In genomic region chr2:157341554-157342270, GRCm38 (mm10) we compare ENCODE assay signal across 8 mouse cellular contexts. TPM values are rescaled to one million over a fixed set of nuclear protein-coding genes. Genes with fewer than 3 reads are reported as not detected.
DNase-seq lines count a peak whose midpoint lies in the region; ATAC-seq and TF ChIP-seq lines count a peak whose summit lies in the region.

No protein-coding gene starts in this region.

- peaks cover 26% of the 10 kb centered on the region for H3K4me1 ChIP-seq in limb, embryonic 10.5 days
- H3K4me1 ChIP-seq in midbrain, postnatal 0 days (ENCODE audit: insufficient read depth, low read length): peaks cover 2% of the 10 kb centered on the region; the same call in 1 of the 2 replicates

- intact Hi-C loops in heart, postnatal 25 days (cut with DNase I): loop anchor here (1.0 kb wide), 2 partner anchors 116 to 230 kb away; partner anchors contain the start of gene Blcap

- no peaks in the 10 kb centered on the region for H3K9me3 ChIP-seq in limb, embryonic 10.5 days (replicated peaks)
- no peaks in the 10 kb centered on the region for H3K9me3 ChIP-seq in midbrain, postnatal 0 days (ENCODE audit: low read length)

- 0 out of 2 replicates have a peak overlapping the region, but pooled peaks have one; percentile 24 for H3K9ac ChIP-seq in midbrain, postnatal 0 days (replicated peaks; ENCODE audit: low read length, poor library complexity, severe bottlenecking)

- TF ChIP-seq CTCF in midbrain, postnatal 0 days (IDR thresholded peaks at IDR 0.05): peak; percentile 94

- no peak overlapping the region for H3K4me2 ChIP-seq in midbrain, postnatal 0 days (ENCODE audit: low read depth, low read length, poor library complexity, severe bottlenecking)

- 46% methylated on average over 11 of the region's 11 CpGs for WGBS in limb, embryonic 10.5 days
- 24% methylated on average over 11 of the region's 11 CpGs for WGBS in midbrain, postnatal 0 days

- no peaks in the 10 kb centered on the region for H3K36me3 ChIP-seq in limb, embryonic 10.5 days
- no peaks in the 10 kb centered on the region for H3K36me3 ChIP-seq in midbrain, postnatal 0 days (ENCODE audit: insufficient read depth, low read length)
- H3K36me3 ChIP-seq in splenic B cell, adult 2 months (ENCODE audit: control insufficient read depth, insufficient read depth, low read length, poor library complexity, severe bottlenecking): no peaks in the 10 kb centered on the region

- peak; percentile 42 to 79 for DNase-seq in heart, adult 18-20 months
- DNase-seq in heart, postnatal 25 days (ENCODE audit: low spot score): no peak
- peak; percentile 40 for DNase-seq in cerebellum, adult 9-11 months
- peak; percentile 46 to 90 for DNase-seq in frontal cortex, adult 2 months (ENCODE audit: extremely low spot score in 1 of 2, low spot score in 1 of 2)
- DNase-seq in induced T-regulatory cell, adult 2 months (ENCODE audit: low read depth): peak; percentile 75
- DNase-seq in limb, embryonic 10.5 days (ENCODE audit: low spot score): peak; percentile 94
- DNase-seq in midbrain, postnatal 0 days (ENCODE audit: low spot score): peak; percentile 93
- peak; percentile 71 for DNase-seq in splenic B cell, adult 2 months (ENCODE audit: low read depth, low spot score)

- no peak overlapping the region for H3K4me3 ChIP-seq in limb, embryonic 10.5 days
- no peak overlapping the region for H3K4me3 ChIP-seq in midbrain, postnatal 0 days (ENCODE audit: low read depth, low read length)

- peak; percentile 24; the same call in 1 of the 2 replicates for ATAC-seq in midbrain, postnatal 0 days (ENCODE audit: low FRiP score)

- 0 out of 2 replicates have a peak, but pooled peaks cover 3% of the 10 kb centered on the region for H3K27me3 ChIP-seq in limb, embryonic 10.5 days (ENCODE audit: low read depth, poor library complexity, severe bottlenecking)
- no peaks in the 10 kb centered on the region for H3K27me3 ChIP-seq in midbrain, postnatal 0 days (ENCODE audit: insufficient read depth, low read length)
- no peaks in the 10 kb centered on the region for H3K27me3 ChIP-seq in splenic B cell, adult 2 months (ENCODE audit: control insufficient read depth, insufficient read depth, low read length, poor library complexity, severe bottlenecking)

- H3K27ac ChIP-seq in limb, embryonic 10.5 days: peak overlapping the region; percentile 85
- H3K27ac ChIP-seq in midbrain, postnatal 0 days (ENCODE audit: low read depth, low read length): peak overlapping the region; percentile 77

RNA-seq across cellular contexts. Expression of gene Ghrh, which starts 5.6 kb away (rescaled TPM):
- not detected for total RNA-seq in heart, adult 18-20 months (2021)
- total RNA-seq in heart, postnatal 25 days (2021): not detected
- polyA plus RNA-seq in frontal cortex, adult 2 months (2012; rRNA removed): 1.4 and 3.6 TPM in 2 replicates
- not detected in 2 replicates for polyA plus RNA-seq in limb, embryonic 10.5 days (2016; fragmentation: Nextera tagmentation; extraction: Ambion mirVana)
- total RNA-seq in midbrain, postnatal 0 days (2014; rRNA removed): 1.3 and 3.0 TPM in 2 replicates
- polyA plus RNA-seq in midbrain, postnatal 0 days (2015; fragmentation: Nextera tagmentation; extraction: Ambion mirVana): 5.0 and 7.6 TPM in 2 replicates

RNA-seq across cellular contexts. Expression of gene Manbal, which starts 25.7 kb away (rescaled TPM):
- 10 to 100 TPM; 19.4 to 21.1 TPM for total RNA-seq in heart, adult 18-20 months (2021)
- 10 to 100 TPM; 20.1 to 20.3 TPM for total RNA-seq in heart, postnatal 25 days (2021)
- 98.3 and 103 TPM in 2 replicates for polyA plus RNA-seq in frontal cortex, adult 2 months (2012; rRNA removed)
- 70.0 and 70.9 TPM in 2 replicates for polyA plus RNA-seq in limb, embryonic 10.5 days (2016; fragmentation: Nextera tagmentation; extraction: Ambion mirVana)
- total RNA-seq in midbrain, postnatal 0 days (2014; rRNA removed): 70.8 and 70.9 TPM in 2 replicates
- 129 and 132 TPM in 2 replicates for polyA plus RNA-seq in midbrain, postnatal 0 days (2015; fragmentation: Nextera tagmentation; extraction: Ambion mirVana)
